Mouse (Mus musculus): ENCODE measurements at regions not wholly inside any gene's neighbourhood (a gene's known extent, or its start where the extent isn't known, plus 50 kb on each side); places are given as distances from the start of the nearest gene placed in this dataset.

DNA sequence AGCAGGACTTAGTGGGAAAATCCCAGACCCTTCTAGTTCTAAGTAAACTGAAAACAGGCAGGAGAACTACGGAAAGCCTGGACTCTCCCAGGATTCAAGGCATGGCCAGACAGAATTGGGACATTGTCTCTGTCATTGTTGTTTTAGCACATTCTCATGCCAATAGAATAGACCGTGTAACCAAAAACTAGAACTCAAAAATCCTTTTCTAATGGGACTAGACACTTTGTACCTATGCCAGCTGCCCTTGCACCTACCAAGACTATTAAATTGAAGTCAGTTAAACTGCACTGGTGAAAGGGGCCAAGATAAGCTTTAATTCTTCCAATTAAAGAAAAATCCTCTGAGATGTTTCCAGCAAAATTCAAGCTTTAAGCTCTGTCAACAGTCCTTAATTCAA, 189.8 kb downstream of the Pfkfb3 start:
- ATAC-seq (replicated peaks; ENCODE audit: poor library complexity, severe bottlenecking), result no peak

GRCm38 (mm10) chr2:11363061-11363464, 190.8 kb downstream of the Pfkfb3 start:
- no peak for ATAC-seq (replicated peaks; ENCODE audit: poor library complexity, severe bottlenecking)

DNA sequence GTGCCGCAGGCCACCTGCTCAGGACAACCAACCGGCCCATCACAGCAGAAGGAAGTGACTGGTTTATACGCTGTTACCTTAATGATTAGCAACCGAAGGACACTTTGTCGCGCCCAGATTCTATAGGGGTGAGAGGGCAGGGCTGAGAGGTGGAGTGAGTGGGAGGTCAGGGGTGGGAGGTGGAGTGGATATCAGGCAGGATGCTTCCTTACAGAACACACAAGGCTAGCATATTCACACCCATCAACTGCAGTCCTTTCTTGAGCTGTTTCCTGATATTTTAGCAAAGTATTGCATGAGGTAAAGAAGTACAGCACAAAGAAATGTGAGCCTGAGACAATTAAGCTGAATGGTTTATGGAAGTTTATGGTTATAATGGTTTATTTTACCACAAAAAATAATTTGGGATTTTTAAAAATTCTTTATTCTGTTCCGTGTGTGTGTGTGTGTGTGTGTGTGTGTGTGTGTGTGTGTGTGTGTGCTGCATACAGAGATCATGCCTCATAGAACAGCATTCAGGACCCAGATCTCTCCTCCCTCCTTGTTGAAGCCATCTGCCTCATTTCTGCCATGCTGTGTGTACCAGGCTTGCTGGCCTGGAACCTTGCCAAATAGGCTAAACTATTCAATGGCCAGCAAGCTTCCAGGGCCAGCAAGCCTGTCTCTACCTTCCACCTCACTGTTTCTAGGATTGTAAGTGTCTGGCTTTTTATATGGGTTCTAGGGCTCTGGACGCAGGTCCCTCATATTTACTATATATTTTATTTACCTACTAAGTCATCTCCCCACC, 190.5 kb downstream of the Prkcq start:
- ATAC-seq (replicated peaks; ENCODE audit: poor library complexity, severe bottlenecking), result no peak

DNA sequence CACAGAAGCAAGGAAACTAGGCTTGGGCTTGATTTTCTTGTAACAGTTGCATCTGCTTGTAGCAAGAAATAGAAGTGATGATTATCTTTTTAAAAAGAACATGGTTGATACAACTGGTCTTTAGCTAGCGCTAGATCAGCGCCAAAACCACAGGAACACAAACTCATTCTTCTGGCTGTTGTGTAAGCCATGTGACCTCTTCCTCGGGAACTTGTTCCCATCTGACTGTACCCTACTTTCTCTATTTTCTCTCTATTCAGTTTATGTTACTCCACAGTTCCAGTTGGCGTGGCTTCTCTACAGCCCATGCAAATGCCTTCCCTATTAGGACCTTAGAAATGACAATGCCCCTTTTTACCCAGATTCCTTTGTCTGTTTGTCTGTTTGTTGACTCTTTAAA, 187.4 kb downstream of the Prkcq start:
- ATAC-seq (replicated peaks; ENCODE audit: poor library complexity, severe bottlenecking), result peak; percentile 59

DNA sequence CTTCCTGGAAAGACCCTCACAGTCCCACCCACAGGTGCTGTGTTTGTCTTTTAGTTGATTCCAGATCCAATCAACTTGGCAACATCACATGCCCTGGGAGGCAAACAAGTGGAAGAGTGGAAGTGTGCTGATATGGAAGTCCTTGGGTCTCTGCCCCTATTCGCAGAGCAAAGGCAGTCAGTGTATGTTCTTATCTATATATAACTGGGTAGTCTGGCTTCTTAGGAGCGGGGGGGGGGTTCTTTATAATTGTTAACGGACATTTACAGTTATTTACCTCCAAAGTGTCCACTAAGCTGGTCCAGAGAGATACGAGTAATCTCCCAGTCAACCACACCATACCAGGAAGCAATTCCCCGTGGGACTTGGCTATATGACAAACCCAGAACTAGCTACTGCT, 184.8 kb downstream of the Prkcq start:
- ATAC-seq (replicated peaks; ENCODE audit: poor library complexity, severe bottlenecking), result no peak

GRCm38 (mm10) chr2:11355594-11355993, 183.7 kb downstream of the Prkcq start:
- ATAC-seq (replicated peaks; ENCODE audit: poor library complexity, severe bottlenecking), result no peak

All from granulocyte monocyte progenitor cell, adult 5-6 weeks (primary cell).